Mouse (Mus musculus) liver, embryonic 12.5 days (tissue): ENCODE data around the gene Nceh1. TPM values are rescaled to one million over a fixed set of nuclear protein-coding genes. Genes with fewer than 3 reads are reported as not detected.

Experiments
- ATAC-seq: fragments of 200-750 bp; cut with Nextera tagmentation; 2 replicates; pipeline ENCODE4 v1.8.0; 2017; ENCODE audit warnings: moderate number of reproducible peaks, mild to moderate bottlenecking, moderate library complexity
- H3K27ac ChIP-seq: fragments of 300-500 bp; sonication (generic); 2 replicates; pipeline ENCODE4 v1.5.1; 2016; ENCODE audit warnings: mild to moderate bottlenecking
- H3K27me3 ChIP-seq: fragments of 300-500 bp; sonication (generic); replicated peaks from 2 replicates; pipeline ENCODE4 v1.6.1; 2016; ENCODE audit warnings: mild to moderate bottlenecking, moderate library complexity
- H3K36me3 ChIP-seq: fragments of 300-500 bp; sonication (generic); 2 replicates; pipeline ENCODE4 v1.6.1; 2016; ENCODE audit warnings: mild to moderate bottlenecking, moderate library complexity
- H3K4me1 ChIP-seq: fragments of 300-500 bp; sonication (generic); 2 replicates; pipeline ENCODE4 v1.6.1; 2016
- H3K4me2 ChIP-seq: fragments of 300-500 bp; sonication (generic); 2 replicates; pipeline ENCODE4 v1.6.1; 2016; ENCODE audit warnings: mild to moderate bottlenecking, moderate library complexity
- H3K4me3 ChIP-seq: fragments of 300-500 bp; sonication (generic); 2 replicates; pipeline ENCODE4 v1.5.1; 2016; ENCODE audit warnings: mild to moderate bottlenecking, moderate library complexity
- H3K9ac ChIP-seq: fragments of 300-500 bp; sonication (generic); 2 replicates; pipeline ENCODE4 v1.6.1; 2016; ENCODE audit warnings: mild to moderate bottlenecking, moderate library complexity
- H3K9me3 ChIP-seq: fragments of 300-500 bp; sonication (generic); replicated peaks from 2 replicates; pipeline ENCODE4 v1.6.1; 2016; ENCODE audit warnings: mild to moderate bottlenecking, moderate library complexity
- WGBS: fragments of 180-500 bp; shearing (Covaris S2); methylation state at CpG from one replicate; pipeline ENCODE4 v1.1.7; 2016; ENCODE audit not compliant: insufficient replicate concordance; 5-methylcytosine and 5-hydroxymethylcytosine counted together
- polyA plus RNA-seq: library from polyadenylated mRNA; unstranded; fragments of >200 nt; fragmentation: Nextera tagmentation; extraction: Ambion mirVana; gene quantifications from 2 replicates; pipeline ENCODE4 v1.2.1, GENCODE M21; 2016

The Nceh1 gene
- polyA plus RNA-seq, 1 experiment from 2014 or later: 2.8 TPM

GRCm38 (mm10) chr3:27161645-27162409 is 20.9 kb upstream of the Nceh1 start:
- ATAC-seq: no peak
- 64% methylated on average over 6 of the region's 6 CpGs for WGBS

GRCm38 (mm10) chr3:27162410-27162804 is 20.4 kb upstream of the Nceh1 start:
- H3K36me3 ChIP-seq: no peaks in the 10 kb centered on the region
- no peaks in the 10 kb centered on the region for H3K9me3 ChIP-seq
- no peak overlapping the region for H3K9ac ChIP-seq
- no peak overlapping the region for H3K4me3 ChIP-seq
- no peak overlapping the region for H3K4me2 ChIP-seq
- ATAC-seq: no peak
- 45% methylated on average over 2 of the region's 2 CpGs for WGBS
- no peak overlapping the region for H3K27ac ChIP-seq
- H3K4me1 ChIP-seq: no peaks in the 10 kb centered on the region
- no peaks in the 10 kb centered on the region for H3K27me3 ChIP-seq

More at GRCm38 (mm10) chr3:27161645-27162409, 20.9 kb upstream of the Nceh1 start:
- no peak overlapping the region for H3K4me2 ChIP-seq
- H3K4me3 ChIP-seq: no peak overlapping the region
- H3K4me1 ChIP-seq: no peaks in the 10 kb centered on the region
- no peak overlapping the region for H3K27ac ChIP-seq
- H3K9me3 ChIP-seq: no peaks in the 10 kb centered on the region
- H3K27me3 ChIP-seq: no peaks in the 10 kb centered on the region
- no peaks in the 10 kb centered on the region for H3K36me3 ChIP-seq
- H3K9ac ChIP-seq: no peak overlapping the region

- Histone ChIP-seq H3K4me2 (no peak overlapping the region), H3K36me3 (no peaks in the 10 kb centered on the region), H3K4me1 (no peaks in the 10 kb centered on the region), H3K27ac (no peak overlapping the region), H3K9me3 (no peaks in the 10 kb centered on the region), H3K27me3 (no peaks in the 10 kb centered on the region), H3K9ac (no peak overlapping the region), H3K4me3 (no peak overlapping the region)
- WGBS: 56% methylated on average over 3 of the region's 3 CpGs
- no peak for ATAC-seq
Measured at GRCm38 (mm10) chr3:27165481-27166065, 17.2 kb upstream of the Nceh1 start.

GRCm38 (mm10) chr3:27170257-27170656 is 12.5 kb upstream of the Nceh1 start:
- Histone ChIP-seq H3K4me2 (no peak overlapping the region), H3K36me3 (no peaks in the 10 kb centered on the region), H3K9ac (no peak overlapping the region), H3K27ac (no peak overlapping the region), H3K27me3 (no peaks in the 10 kb centered on the region), H3K4me1 (no peaks in the 10 kb centered on the region), H3K4me3 (no peak overlapping the region), H3K9me3 (no peaks in the 10 kb centered on the region)
- whole genome bisulfite sequencing: 61% methylated on average over 1 of the region's 1 CpGs
- no peak for ATAC-seq

GRCm38 (mm10) chr3:27179711-27180110 is 3.1 kb upstream of the Nceh1 start:
- Histone ChIP-seq H3K9ac (no peak overlapping the region), H3K27me3 (no peaks in the 10 kb centered on the region), H3K4me3 (no peak overlapping the region), H3K27ac (no peak overlapping the region), H3K4me2 (no peak overlapping the region), H3K4me1 (peaks cover 15% of the 10 kb centered on the region), H3K9me3 (no peaks in the 10 kb centered on the region), H3K36me3 (no peaks in the 10 kb centered on the region)
- no peak for ATAC-seq
- WGBS: 71% methylated on average over 8 of the region's 8 CpGs

- H3K9me3 ChIP-seq: no peaks in the 10 kb centered on the region
- no peaks in the 10 kb centered on the region for H3K36me3 ChIP-seq
- no peak overlapping the region for H3K27ac ChIP-seq
- no peaks in the 10 kb centered on the region for H3K27me3 ChIP-seq
- H3K9ac ChIP-seq: peak overlapping the region; percentile 72
- H3K4me1 ChIP-seq: peaks cover 15% of the 10 kb centered on the region
- 9% methylated on average over 19 of the region's 19 CpGs for WGBS
- peak overlapping the region; percentile 96 for H3K4me2 ChIP-seq
- peak overlapping the region; percentile 67 for H3K4me3 ChIP-seq
- ATAC-seq: no peak
Measured at GRCm38 (mm10) chr3:27183601-27184175, 923 bp downstream of the Nceh1 start.

GRCm38 (mm10) chr3:27188386-27188785 is 5.6 kb downstream of the Nceh1 start:
- Histone ChIP-seq H3K4me2 (no peak overlapping the region), H3K9me3 (no peaks in the 10 kb centered on the region), H3K27ac (no peak overlapping the region), H3K27me3 (no peaks in the 10 kb centered on the region), H3K4me3 (no peak overlapping the region), H3K9ac (no peak overlapping the region), H3K36me3 (no peaks in the 10 kb centered on the region), H3K4me1 (peaks cover 18% of the 10 kb centered on the region)
- WGBS: 77% methylated on average over 1 of the region's 1 CpGs
- no peak for ATAC-seq

- Histone ChIP-seq H3K36me3 (no peaks in the 10 kb centered on the region), H3K4me1 (peaks cover 22% of the 10 kb centered on the region), H3K9ac (no peak overlapping the region), H3K9me3 (no peaks in the 10 kb centered on the region), H3K4me3 (no peak overlapping the region), H3K4me2 (no peak overlapping the region), H3K27ac (no peak overlapping the region), H3K27me3 (no peaks in the 10 kb centered on the region)
- ATAC-seq: no peak
- 74% methylated on average over 14 of the region's 14 CpGs for WGBS
Measured at GRCm38 (mm10) chr3:27189320-27190261, 6.8 kb downstream of the Nceh1 start.

- H3K9ac ChIP-seq: no peak overlapping the region
- no peak overlapping the region for H3K27ac ChIP-seq
- H3K27me3 ChIP-seq: no peaks in the 10 kb centered on the region
- 73% methylated on average over 4 of the region's 4 CpGs for WGBS
- H3K4me2 ChIP-seq: no peak overlapping the region
- peaks cover 33% of the 10 kb centered on the region for H3K4me1 ChIP-seq
- H3K4me3 ChIP-seq: no peak overlapping the region
- no peaks in the 10 kb centered on the region for H3K36me3 ChIP-seq
- ATAC-seq: no peak
- no peaks in the 10 kb centered on the region for H3K9me3 ChIP-seq
Measured at GRCm38 (mm10) chr3:27190865-27191264, 8.1 kb downstream of the Nceh1 start.

GRCm38 (mm10) chr3:27191856-27192255 is 9.1 kb downstream of the Nceh1 start:
- ATAC-seq: no peak
- Histone ChIP-seq H3K9me3 (no peaks in the 10 kb centered on the region), H3K4me1 (peaks cover 33% of the 10 kb centered on the region), H3K9ac (no peak overlapping the region), H3K27ac (no peak overlapping the region), H3K27me3 (no peaks in the 10 kb centered on the region), H3K36me3 (no peaks in the 10 kb centered on the region), H3K4me2 (no peak overlapping the region), H3K4me3 (no peak overlapping the region)
- WGBS: 66% methylated on average over 6 of the region's 6 CpGs

- H3K27ac ChIP-seq: 0 out of 2 replicates have a peak overlapping the region, but pooled peaks have one; percentile 23
- H3K4me2 ChIP-seq: no peak overlapping the region
- no peak overlapping the region for H3K9ac ChIP-seq
- no peaks in the 10 kb centered on the region for H3K36me3 ChIP-seq
- H3K9me3 ChIP-seq: no peaks in the 10 kb centered on the region
- H3K4me3 ChIP-seq: no peak overlapping the region
- ATAC-seq: 0 out of 2 replicates have a peak, but pooled peaks have one; percentile 44
- 7% methylated on average over 6 of the region's 6 CpGs for WGBS
- no peaks in the 10 kb centered on the region for H3K27me3 ChIP-seq
- H3K4me1 ChIP-seq: peaks cover 33% of the 10 kb centered on the region
Measured at GRCm38 (mm10) chr3:27193844-27194317, 11.1 kb downstream of the Nceh1 start.
